Mouse (Mus musculus) limb, embryonic 13.5 days (tissue): ENCODE data around the gene Rab3c. TPM values are rescaled to one million over a fixed set of nuclear protein-coding genes. Genes with fewer than 3 reads are reported as not detected.

Source experiments
- ATAC-seq: fragments of 200-750 bp; cut with Nextera tagmentation; 2 replicates; pipeline ENCODE4 v1.8.0; 2017; ENCODE audit warnings: low read depth, moderate number of reproducible peaks, moderate TSS enrichment; ENCODE audit not compliant: low FRiP score
- H3K27ac ChIP-seq: fragments of 300-500 bp; sonication (generic); 2 replicates; pipeline ENCODE4 v1.5.1; 2015; ENCODE audit warnings: inconsistent platforms, mild to moderate bottlenecking, moderate library complexity
- H3K27me3 ChIP-seq: fragments of 300-500 bp; sonication (generic); 2 replicates; pipeline ENCODE4 v1.6.1; 2015; ENCODE audit warnings: mild to moderate bottlenecking, inconsistent platforms
- H3K36me3 ChIP-seq: fragments of 300-500 bp; sonication (generic); 2 replicates; pipeline ENCODE4 v1.6.1; 2015; ENCODE audit warnings: inconsistent platforms, mild to moderate bottlenecking, moderate library complexity
- H3K4me1 ChIP-seq: fragments of 300-500 bp; sonication (generic); 2 replicates; pipeline ENCODE4 v1.6.1; 2015; ENCODE audit warnings: inconsistent platforms
- H3K4me2 ChIP-seq: fragments of 300-500 bp; sonication (generic); replicated peaks from 2 replicates; pipeline ENCODE4 v1.6.1; 2015; ENCODE audit warnings: inconsistent platforms, mild to moderate bottlenecking, moderate library complexity
- H3K4me3 ChIP-seq: fragments of 300-500 bp; sonication (generic); 2 replicates; pipeline ENCODE4 v1.5.1; 2015; ENCODE audit warnings: moderate library complexity, mild to moderate bottlenecking, inconsistent platforms
- H3K9ac ChIP-seq: fragments of 300-500 bp; sonication (generic); 2 replicates; pipeline ENCODE4 v1.6.1; 2015; ENCODE audit warnings: mild to moderate bottlenecking, inconsistent platforms
- H3K9me3 ChIP-seq: fragments of 300-500 bp; sonication (generic); 2 replicates; pipeline ENCODE4 v1.6.1; 2016; ENCODE audit warnings: inconsistent platforms
- WGBS: fragments of 180-500 bp; shearing (Covaris S2); methylation state at CpG from one replicate; pipeline ENCODE4 v1.1.7; 2015; 5-methylcytosine and 5-hydroxymethylcytosine counted together
- polyA plus RNA-seq: library from polyadenylated mRNA; unstranded; fragments of >200 nt; fragmentation: Nextera tagmentation; extraction: Ambion mirVana; gene quantifications from 2 replicates; pipeline ENCODE4 v1.2.1, GENCODE M21; 2015

Rab3c gene
- 0.87 and 1.4 TPM in 2 replicates for polyA plus RNA-seq

DNA sequence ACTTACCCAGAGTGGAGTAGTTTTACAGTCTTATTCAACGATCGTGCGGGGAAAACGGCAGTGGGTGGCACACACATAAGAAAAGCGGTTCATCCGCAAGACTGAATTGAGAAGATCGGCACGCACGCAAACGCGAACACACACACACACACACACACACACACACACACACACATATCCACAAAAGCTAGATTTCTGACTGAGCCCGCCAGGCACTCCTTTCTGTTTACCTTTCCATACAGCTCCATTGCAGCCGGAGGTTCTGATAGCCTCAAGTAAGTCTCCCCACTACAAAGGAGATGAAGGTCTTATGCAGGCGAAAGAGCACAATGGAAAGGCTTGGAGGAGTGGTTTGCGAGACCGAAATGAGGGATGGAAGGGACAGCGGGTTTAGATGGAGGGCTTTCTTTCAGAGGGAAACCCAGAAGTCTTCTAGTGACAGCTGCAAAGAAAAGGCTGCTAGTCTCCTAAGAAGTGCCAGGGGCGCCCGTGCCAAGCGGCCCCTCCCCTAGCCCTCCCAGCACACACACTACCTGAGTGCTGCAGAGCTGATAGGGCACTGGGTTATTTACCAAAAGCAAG, at the start of gene Rab3c:
Gene Rab3c, minus strand, starts transcription at position 434 of the 582 bp plus-strand sequence.
- H3K9ac ChIP-seq = peak within 1 kb of the TSS; percentile 36; the same call in 1 of the 2 replicates

DNA sequence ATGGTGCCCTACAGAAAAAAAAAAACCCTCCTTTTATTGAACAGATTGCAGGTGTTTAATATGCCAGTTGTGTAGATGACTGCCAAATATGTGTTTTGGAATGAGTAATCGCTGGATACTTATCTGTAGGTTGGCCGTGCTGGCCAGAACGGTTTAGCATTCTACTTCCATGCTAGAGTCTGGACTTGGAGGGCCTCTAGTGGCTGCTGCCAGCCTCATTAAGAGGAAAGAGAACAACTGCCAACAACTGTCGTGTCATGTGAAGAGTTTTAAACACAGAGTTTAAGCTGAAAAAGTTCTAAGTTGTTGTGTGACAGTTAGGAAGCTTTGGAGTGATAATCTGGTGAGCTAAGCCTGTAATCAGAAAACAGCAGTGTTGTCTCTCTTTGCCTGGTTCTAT, 38.0 kb upstream of the Rab3c start:
- Histone ChIP-seq H3K27ac (no peak overlapping the region), H3K9me3 (no peaks in the 10 kb centered on the region), H3K4me3 (no peak overlapping the region), H3K9ac (no peak overlapping the region), H3K36me3 (no peaks in the 10 kb centered on the region), H3K4me1 (peaks cover 5% of the 10 kb centered on the region; the same call in 1 of the 2 replicates), H3K4me2 (no peak overlapping the region), H3K27me3 (no peaks in the 10 kb centered on the region)
- WGBS = 69% methylated on average over 4 of the region's 4 CpGs
- ATAC-seq = no peak

More for the DNA sequence above, at the start of gene Rab3c:
- 2% methylated on average over 20 of the region's 20 CpGs for WGBS
- peaks cover 8% of the 10 kb centered on the region; the same call in 1 of the 2 replicates for H3K4me1 ChIP-seq
- peak; percentile 12; the same call in 1 of the 2 replicates for ATAC-seq
- peak within 1 kb of the TSS; percentile 79 for H3K4me2 ChIP-seq
- H3K9me3 ChIP-seq = no peaks in the 10 kb centered on the region
- peak within 1 kb of the TSS; percentile 43 for H3K4me3 ChIP-seq
- H3K27ac ChIP-seq = no peak within 1 kb of the TSS
- H3K27me3 ChIP-seq = peaks cover 18% of the 10 kb centered on the region
- no peaks in the 10 kb centered on the region for H3K36me3 ChIP-seq

DNA sequence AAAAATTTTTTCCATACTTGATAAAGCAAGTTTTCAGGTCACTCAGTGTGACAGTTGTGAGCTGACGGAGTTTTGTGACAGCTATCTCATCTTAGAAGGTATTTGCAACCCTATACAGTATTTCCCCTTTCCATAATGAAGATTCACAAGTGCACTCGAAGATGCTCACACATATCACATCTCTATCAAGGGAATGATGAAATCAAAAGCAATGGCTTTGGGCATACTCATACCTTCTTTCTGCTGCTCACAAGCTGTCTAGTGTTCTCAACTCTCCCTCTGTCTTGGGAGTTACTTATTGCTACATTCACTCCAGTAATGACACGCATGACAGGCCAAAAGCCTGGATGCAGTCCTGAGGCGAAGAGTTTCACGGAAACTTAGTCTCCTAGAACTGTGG, 26.4 kb upstream of the Rab3c start:
- Histone ChIP-seq H3K36me3 (no peaks in the 10 kb centered on the region), H3K27ac (no peak overlapping the region), H3K9ac (no peak overlapping the region), H3K9me3 (no peaks in the 10 kb centered on the region), H3K4me1 (no peaks in the 10 kb centered on the region), H3K4me3 (no peak overlapping the region), H3K27me3 (no peaks in the 10 kb centered on the region), H3K4me2 (no peak overlapping the region)
- no peak for ATAC-seq
- WGBS = 87% methylated on average over 5 of the region's 5 CpGs

DNA sequence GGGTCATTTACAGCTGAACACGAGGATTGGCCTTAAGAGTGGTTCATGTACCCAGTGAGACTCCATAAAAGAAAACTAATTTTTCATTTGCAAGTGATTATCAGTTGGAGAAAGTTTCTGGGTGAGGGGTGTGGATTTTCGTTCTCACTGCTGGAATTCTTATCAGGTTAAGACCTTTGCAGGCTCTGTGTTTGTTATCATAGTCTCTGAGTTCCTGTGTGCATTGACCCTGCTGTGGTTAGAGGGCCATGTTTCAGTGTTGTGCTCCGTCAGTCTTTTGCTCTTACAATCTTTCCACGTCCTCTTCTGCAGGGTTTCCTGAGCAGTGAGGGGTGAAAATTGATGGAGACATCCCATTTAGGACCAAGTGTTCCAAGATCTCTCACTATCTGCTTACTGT, 16.3 kb upstream of the Rab3c start:
- 71% methylated on average over 4 of the region's 4 CpGs for WGBS
- no peak for ATAC-seq
- Histone ChIP-seq H3K4me1 (no peaks in the 10 kb centered on the region), H3K9me3 (no peaks in the 10 kb centered on the region), H3K4me3 (no peak overlapping the region), H3K27me3 (no peaks in the 10 kb centered on the region), H3K36me3 (no peaks in the 10 kb centered on the region), H3K27ac (no peak overlapping the region), H3K4me2 (no peak overlapping the region), H3K9ac (no peak overlapping the region)

DNA sequence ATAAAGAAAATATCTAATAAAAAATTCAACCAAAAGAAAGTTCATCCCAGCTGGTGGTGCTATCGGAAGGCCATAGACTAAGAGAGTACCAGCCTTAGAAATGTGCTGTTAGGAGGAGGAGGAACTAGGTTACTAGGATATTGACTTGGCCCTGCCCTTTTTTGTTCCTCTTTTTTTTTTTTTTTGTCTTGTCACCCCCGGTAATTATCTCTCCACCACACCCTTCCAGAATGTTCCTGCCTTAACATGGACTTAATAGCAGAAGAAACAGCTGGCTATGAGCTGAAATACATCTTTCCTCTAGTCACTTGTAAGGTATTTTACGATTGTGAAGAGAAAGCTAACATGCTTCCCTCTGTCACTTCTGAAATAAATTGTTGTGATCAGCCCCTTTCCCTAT, 7.7 kb upstream of the Rab3c start:
- Histone ChIP-seq H3K36me3 (no peaks in the 10 kb centered on the region), H3K27me3 (no peaks in the 10 kb centered on the region), H3K4me2 (no peak overlapping the region), H3K9ac (no peak overlapping the region), H3K27ac (no peak overlapping the region), H3K4me3 (no peak overlapping the region), H3K4me1 (no peaks in the 10 kb centered on the region), H3K9me3 (no peaks in the 10 kb centered on the region)
- WGBS = 84% methylated on average over 3 of the region's 3 CpGs
- no peak for ATAC-seq

DNA sequence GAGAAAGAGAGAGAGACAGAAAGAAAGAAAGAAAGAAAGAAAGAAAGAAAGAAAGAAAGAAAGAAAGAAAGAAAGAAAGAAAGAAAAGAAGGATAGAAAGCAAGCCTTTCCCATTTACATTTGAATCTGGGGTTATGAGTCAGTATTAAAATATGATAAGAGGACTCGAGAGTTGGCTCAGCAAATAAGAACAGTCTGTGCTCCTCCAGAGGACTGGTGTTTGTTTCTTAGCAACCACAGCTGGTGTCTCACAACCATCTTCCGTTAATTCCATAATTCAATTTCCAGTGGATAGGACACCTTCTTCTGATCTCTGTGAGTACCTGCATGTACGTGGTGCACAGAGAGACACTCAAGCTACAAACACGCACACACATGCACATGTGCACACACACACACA, 3.0 kb upstream of the Rab3c start:
- Histone ChIP-seq H3K4me1 (peaks cover 8% of the 10 kb centered on the region; the same call in 1 of the 2 replicates), H3K4me3 (no peak overlapping the region), H3K27me3 (peaks cover 18% of the 10 kb centered on the region), H3K36me3 (no peaks in the 10 kb centered on the region), H3K9ac (no peak overlapping the region), H3K9me3 (no peaks in the 10 kb centered on the region), H3K4me2 (no peak overlapping the region), H3K27ac (no peak overlapping the region)
- 81% methylated on average over 4 of the region's 4 CpGs for WGBS
- no peak for ATAC-seq

DNA sequence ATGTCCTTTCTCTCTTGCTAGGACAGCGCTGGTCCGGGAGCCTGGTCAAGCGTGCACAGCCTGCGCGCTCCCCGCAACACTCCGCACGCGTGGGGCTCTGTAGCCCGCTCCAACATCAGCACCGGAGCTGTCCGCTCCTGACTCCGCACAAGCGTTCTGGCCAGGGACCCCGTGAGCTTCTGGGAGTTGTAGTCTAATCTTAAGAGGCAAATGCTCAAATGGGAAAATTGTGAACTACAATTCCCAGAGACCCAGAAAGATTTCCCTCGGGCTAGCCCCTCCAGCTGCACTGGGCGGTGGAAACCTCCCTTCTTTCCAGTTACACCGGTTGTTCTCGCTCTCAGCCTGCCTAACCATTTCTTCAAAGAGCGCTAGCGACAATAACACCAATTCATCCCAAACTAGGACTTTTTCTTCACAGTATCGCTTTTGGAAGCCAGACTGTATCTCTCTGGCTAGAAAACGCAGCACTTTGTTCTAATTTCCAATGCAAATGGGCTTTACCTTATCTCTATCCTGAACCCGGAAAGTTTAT, 701 bp downstream of the Rab3c start:
- H3K4me3 ChIP-seq = peak overlapping the region; percentile 43
- peaks cover 8% of the 10 kb centered on the region; the same call in 1 of the 2 replicates for H3K4me1 ChIP-seq
- H3K36me3 ChIP-seq = no peaks in the 10 kb centered on the region
- peak; percentile 100 for ATAC-seq
- WGBS = under 1% methylated on average over 24 of the region's 24 CpGs
- peaks cover 18% of the 10 kb centered on the region for H3K27me3 ChIP-seq
- H3K9ac ChIP-seq = peak overlapping the region; percentile 36; the same call in 1 of the 2 replicates
- H3K9me3 ChIP-seq = no peaks in the 10 kb centered on the region
- H3K4me2 ChIP-seq = peak overlapping the region; percentile 79
- no peak overlapping the region for H3K27ac ChIP-seq

DNA sequence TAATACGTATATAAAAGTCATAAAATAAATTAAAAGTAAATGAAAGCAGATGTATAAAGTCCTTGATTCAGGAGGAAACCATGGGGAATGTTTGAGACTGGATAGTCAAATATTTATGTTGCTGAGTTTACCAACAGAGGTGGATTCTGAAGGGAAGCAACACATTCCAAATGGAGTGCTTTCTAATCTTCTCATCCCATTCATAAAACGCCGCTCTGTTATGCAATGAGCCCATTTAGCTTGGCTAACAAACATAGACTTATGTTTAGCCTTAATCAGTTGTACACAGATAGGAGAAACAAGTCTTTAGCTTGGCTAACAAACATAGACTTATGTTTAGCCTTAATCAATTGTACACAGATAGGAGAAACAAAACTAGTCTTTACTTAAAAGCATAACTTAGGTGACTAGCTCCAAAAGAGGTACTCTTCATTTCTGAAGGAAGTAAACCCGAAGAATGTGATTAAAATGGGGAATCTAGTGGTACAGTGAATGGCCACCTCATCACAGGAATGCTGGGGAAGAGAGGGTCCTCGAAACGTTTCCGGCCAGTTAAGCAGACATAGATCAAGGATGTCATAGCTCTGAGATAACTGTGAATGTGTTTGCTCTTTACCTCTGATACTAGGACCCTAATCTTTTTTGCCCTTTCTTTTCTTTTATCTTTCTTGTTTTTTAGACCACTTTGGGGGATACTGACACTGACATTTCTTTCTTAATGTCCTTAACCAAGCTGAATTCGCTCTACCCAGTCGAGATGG, 1.6 kb downstream of the Rab3c start:
- no peaks in the 10 kb centered on the region for H3K9me3 ChIP-seq
- no peaks in the 10 kb centered on the region for H3K36me3 ChIP-seq
- 0 out of 2 replicates have a peak overlapping the region, but pooled peaks have one; percentile 79 for H3K4me2 ChIP-seq
- no peak overlapping the region for H3K27ac ChIP-seq
- H3K4me1 ChIP-seq = peaks cover 8% of the 10 kb centered on the region; the same call in 1 of the 2 replicates
- H3K9ac ChIP-seq = no peak overlapping the region
- H3K27me3 ChIP-seq = peaks cover 18% of the 10 kb centered on the region
- no peak for ATAC-seq
- no peak overlapping the region for H3K4me3 ChIP-seq
- WGBS = 61% methylated on average over 9 of the region's 9 CpGs

DNA sequence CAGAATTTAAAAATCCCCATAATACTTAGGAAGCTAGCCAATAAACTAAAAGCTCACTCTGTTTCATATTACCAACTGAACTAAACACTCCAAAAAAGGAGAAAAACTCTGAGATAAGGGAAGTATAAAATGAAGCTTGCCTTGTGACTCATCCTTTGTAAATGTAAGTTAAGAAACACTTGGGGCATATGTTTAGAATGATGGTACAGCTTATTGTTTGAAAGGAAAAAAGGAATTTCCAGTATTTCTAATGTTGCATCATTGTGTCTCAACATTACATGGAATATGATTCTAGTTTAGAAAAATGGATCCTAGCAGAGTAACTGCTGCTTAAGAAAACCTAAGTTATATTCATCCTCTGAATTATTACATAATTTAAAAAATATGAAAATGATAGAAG, 3.1 kb downstream of the Rab3c start:
- H3K36me3 ChIP-seq = no peaks in the 10 kb centered on the region
- no peak overlapping the region for H3K4me3 ChIP-seq
- no peak overlapping the region for H3K27ac ChIP-seq
- no peaks in the 10 kb centered on the region for H3K9me3 ChIP-seq
- H3K4me2 ChIP-seq = no peak overlapping the region
- no peak overlapping the region for H3K9ac ChIP-seq
- H3K4me1 ChIP-seq = peaks cover 8% of the 10 kb centered on the region; the same call in 1 of the 2 replicates
- peaks cover 18% of the 10 kb centered on the region for H3K27me3 ChIP-seq
- ATAC-seq = no peak

DNA sequence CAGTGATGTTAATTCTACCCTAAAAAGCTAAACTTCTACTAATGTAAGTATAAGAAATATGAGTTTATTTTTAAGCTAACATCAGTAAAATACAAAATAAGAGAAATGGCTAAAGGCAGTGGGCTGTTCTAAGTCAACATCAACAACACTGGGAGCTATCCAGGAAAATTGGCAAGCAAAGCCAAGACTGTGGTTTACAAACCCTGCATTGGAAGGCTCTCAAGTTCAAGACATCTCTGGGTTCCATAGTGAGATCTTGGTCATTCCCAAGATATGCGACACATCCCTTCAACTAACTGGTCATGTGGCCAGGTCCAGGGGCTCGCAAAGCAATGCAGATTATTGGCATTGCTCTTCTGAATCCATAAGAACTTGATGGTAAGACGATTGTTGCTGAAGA, 5.3 kb downstream of the Rab3c start:
- 86% methylated on average over 3 of the region's 3 CpGs for WGBS
- no peak overlapping the region for H3K27ac ChIP-seq
- no peak overlapping the region for H3K9ac ChIP-seq
- ATAC-seq = no peak
- no peaks in the 10 kb centered on the region for H3K9me3 ChIP-seq
- no peak overlapping the region for H3K4me3 ChIP-seq
- H3K4me2 ChIP-seq = no peak overlapping the region
- 0 out of 2 replicates have a peak, but pooled peaks cover 3% of the 10 kb centered on the region for H3K4me1 ChIP-seq
- no peaks in the 10 kb centered on the region for H3K36me3 ChIP-seq
- peaks cover 7% of the 10 kb centered on the region; the same call in 1 of the 2 replicates for H3K27me3 ChIP-seq

DNA sequence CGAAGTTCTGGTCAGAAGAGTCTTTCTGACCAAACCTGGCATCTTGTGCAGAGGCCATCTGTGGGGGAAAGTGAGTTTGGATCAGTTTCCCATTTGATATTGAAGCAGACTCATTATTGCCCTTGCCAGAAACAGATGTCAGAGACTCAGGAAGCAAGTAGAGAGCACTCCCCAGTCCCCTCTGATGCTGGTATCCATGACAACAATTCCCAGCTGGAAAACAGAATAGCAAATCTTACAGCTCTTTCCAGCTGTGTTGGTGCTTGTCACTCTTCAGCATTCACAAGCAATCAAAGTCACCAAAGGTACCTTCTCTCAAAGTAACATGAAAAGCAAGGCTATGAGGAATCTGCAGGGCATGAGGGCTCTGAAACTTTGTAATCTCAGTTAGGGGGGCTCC, 20.1 kb downstream of the Rab3c start:
- Histone ChIP-seq H3K27ac (no peak overlapping the region), H3K36me3 (no peaks in the 10 kb centered on the region), H3K4me3 (no peak overlapping the region), H3K9ac (no peak overlapping the region), H3K9me3 (no peaks in the 10 kb centered on the region), H3K4me2 (no peak overlapping the region), H3K4me1 (peaks cover 7% of the 10 kb centered on the region), H3K27me3 (no peaks in the 10 kb centered on the region)
- 60% methylated on average over 1 of the region's 1 CpGs for WGBS
- ATAC-seq = no peak

DNA sequence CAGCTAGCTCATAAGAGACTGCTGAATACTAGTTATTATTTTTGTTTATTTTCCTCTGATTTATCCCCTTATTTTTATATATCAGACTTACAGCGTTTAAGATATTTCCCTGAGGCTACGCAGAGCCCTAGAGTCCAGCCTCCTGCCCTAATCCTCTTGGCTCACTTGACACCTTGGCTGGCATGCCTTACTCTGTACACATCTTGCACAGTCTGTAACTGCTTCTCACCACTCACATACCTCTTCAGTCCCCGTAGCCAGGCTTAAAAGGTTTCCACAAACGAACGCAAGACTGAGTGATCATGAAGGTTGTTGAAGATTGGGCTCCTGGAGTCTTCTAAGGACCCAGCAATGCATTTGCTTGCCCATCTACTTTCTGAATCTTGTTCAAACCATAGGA, 29.3 kb downstream of the Rab3c start:
- no peak overlapping the region for H3K27ac ChIP-seq
- H3K4me1 ChIP-seq = no peaks in the 10 kb centered on the region
- H3K36me3 ChIP-seq = no peaks in the 10 kb centered on the region
- ATAC-seq = no peak
- WGBS = 82% methylated on average over 5 of the region's 5 CpGs
- H3K9me3 ChIP-seq = no peaks in the 10 kb centered on the region
- H3K9ac ChIP-seq = no peak overlapping the region
- H3K27me3 ChIP-seq = no peaks in the 10 kb centered on the region
- no peak overlapping the region for H3K4me3 ChIP-seq
- no peak overlapping the region for H3K4me2 ChIP-seq
